Mouse (Mus musculus): ENCODE data around the gene Rbm18. TPM values are rescaled to one million over a fixed set of nuclear protein-coding genes. Genes with fewer than 3 reads are reported as not detected.

The Rbm18 gene
- polyA plus RNA-seq, 1 experiment from 2014 or later: 140 TPM

- H3K27ac ChIP-seq (replicated peaks): no peak overlapping the region
- 38% methylated on average over 3 of the region's 3 CpGs for WGBS
- H3K27me3 ChIP-seq: peaks cover 86% of the 10 kb centered on the region
- no peak overlapping the region for H3K4me3 ChIP-seq
- no peaks in the 10 kb centered on the region for H3K36me3 ChIP-seq
- no peak overlapping the region for H3K9ac ChIP-seq
- no peak overlapping the region for H3K4me2 ChIP-seq
- H3K4me1 ChIP-seq (replicated peaks): peaks cover 14% of the 10 kb centered on the region
- H3K9me3 ChIP-seq: no peaks in the 10 kb centered on the region
- ATAC-seq (ENCODE audit: low read depth): no peak
Measured at GRCm38 (mm10) chr2:36089190-36089589, 47.4 kb downstream of the Rbm18 start.

- Histone ChIP-seq H3K4me2 (no peak overlapping the region), H3K27ac (replicated peaks) (no peak overlapping the region), H3K9ac (no peak overlapping the region), H3K36me3 (no peaks in the 10 kb centered on the region), H3K9me3 (no peaks in the 10 kb centered on the region), H3K4me1 (replicated peaks) (no peaks in the 10 kb centered on the region), H3K27me3 (peaks cover 50% of the 10 kb centered on the region), H3K4me3 (no peak overlapping the region)
- WGBS: 78% methylated on average over 1 of the region's 1 CpGs
- ATAC-seq (ENCODE audit: low read depth): no peak
Measured at GRCm38 (mm10) chr2:36085041-36085440, 51.5 kb downstream of the Rbm18 start.

GRCm38 (mm10) chr2:36082802-36083580 is 53.6 kb downstream of the Rbm18 start:
- Histone ChIP-seq H3K4me2 (no peak overlapping the region), H3K9ac (no peak overlapping the region), H3K27ac (replicated peaks) (no peak overlapping the region), H3K27me3 (peaks cover 42% of the 10 kb centered on the region), H3K4me1 (replicated peaks) (peaks cover under 1% of the 10 kb centered on the region; the same call in 1 of the 2 replicates), H3K9me3 (no peaks in the 10 kb centered on the region), H3K4me3 (no peak overlapping the region), H3K36me3 (no peaks in the 10 kb centered on the region)
- no peak for ATAC-seq (ENCODE audit: low read depth)
- WGBS: 84% methylated on average over 9 of the region's 9 CpGs

GRCm38 (mm10) chr2:36081446-36081845 is 55.1 kb downstream of the Rbm18 start:
- 45% methylated on average over 9 of the region's 9 CpGs for WGBS
- Histone ChIP-seq H3K4me2 (no peak overlapping the region), H3K27me3 (peaks cover 26% of the 10 kb centered on the region), H3K9me3 (no peaks in the 10 kb centered on the region), H3K4me1 (replicated peaks) (peaks cover 14% of the 10 kb centered on the region), H3K27ac (replicated peaks) (no peak overlapping the region), H3K9ac (no peak overlapping the region), H3K36me3 (no peaks in the 10 kb centered on the region), H3K4me3 (no peak overlapping the region)
- no peak for ATAC-seq (ENCODE audit: low read depth)

- Histone ChIP-seq H3K9ac (peak overlapping the region; percentile 50; the same call in 1 of the 2 replicates), H3K4me1 (replicated peaks) (peaks cover 14% of the 10 kb centered on the region), H3K27ac (replicated peaks) (no peak overlapping the region), H3K36me3 (no peaks in the 10 kb centered on the region), H3K4me2 (peak overlapping the region; percentile 51), H3K9me3 (no peaks in the 10 kb centered on the region), H3K27me3 (peaks cover 14% of the 10 kb centered on the region; the same call in 1 of the 2 replicates), H3K4me3 (peak overlapping the region; percentile 14; the same call in 1 of the 2 replicates)
- ATAC-seq (ENCODE audit: low read depth): peak; percentile 77
- 11% methylated on average over 11 of the region's 11 CpGs for WGBS
Measured at GRCm38 (mm10) chr2:36077160-36077761, 59.3 kb downstream of the Rbm18 start.

- 84% methylated on average over 5 of the region's 5 CpGs for WGBS
- no peak overlapping the region for H3K9ac ChIP-seq
- no peak overlapping the region for H3K27ac ChIP-seq (replicated peaks)
- H3K4me1 ChIP-seq (replicated peaks): peaks cover 14% of the 10 kb centered on the region
- H3K4me3 ChIP-seq: no peak overlapping the region
- no peaks in the 10 kb centered on the region for H3K9me3 ChIP-seq
- ATAC-seq (ENCODE audit: low read depth): no peak
- peaks cover 12% of the 10 kb centered on the region; the same call in 1 of the 2 replicates for H3K27me3 ChIP-seq
- H3K36me3 ChIP-seq: no peaks in the 10 kb centered on the region
- no peak overlapping the region for H3K4me2 ChIP-seq
Measured at GRCm38 (mm10) chr2:36075210-36075609, 61.4 kb downstream of the Rbm18 start.

- Histone ChIP-seq H3K36me3 (no peaks in the 10 kb centered on the region), H3K27me3 (0 out of 2 replicates have a peak, but pooled peaks cover 2% of the 10 kb centered on the region), H3K4me1 (replicated peaks) (peaks cover 14% of the 10 kb centered on the region), H3K9ac (no peak overlapping the region), H3K4me2 (no peak overlapping the region), H3K4me3 (no peak overlapping the region), H3K27ac (replicated peaks) (no peak overlapping the region), H3K9me3 (no peaks in the 10 kb centered on the region)
- no peak for ATAC-seq (ENCODE audit: low read depth)
- 63% methylated on average over 3 of the region's 3 CpGs for WGBS
Measured at GRCm38 (mm10) chr2:36073781-36074180, 62.8 kb downstream of the Rbm18 start.

- Histone ChIP-seq H3K4me3 (no peak overlapping the region), H3K9ac (no peak overlapping the region), H3K36me3 (no peaks in the 10 kb centered on the region), H3K27ac (replicated peaks) (no peak overlapping the region), H3K27me3 (no peaks in the 10 kb centered on the region), H3K4me1 (replicated peaks) (peaks cover 1% of the 10 kb centered on the region; the same call in 1 of the 2 replicates), H3K4me2 (no peak overlapping the region), H3K9me3 (no peaks in the 10 kb centered on the region)
- 84% methylated on average over 8 of the region's 8 CpGs for WGBS
- ATAC-seq (ENCODE audit: low read depth): no peak
Measured at GRCm38 (mm10) chr2:36071660-36072305, 64.8 kb downstream of the Rbm18 start.

GRCm38 (mm10) chr2:36067132-36067531 is 69.4 kb downstream of the Rbm18 start:
- WGBS: 29% methylated on average over 9 of the region's 9 CpGs
- Histone ChIP-seq H3K36me3 (no peaks in the 10 kb centered on the region), H3K9me3 (no peaks in the 10 kb centered on the region), H3K9ac (no peak overlapping the region), H3K4me2 (no peak overlapping the region), H3K27ac (replicated peaks) (no peak overlapping the region; the same call in 1 of the 2 replicates), H3K4me3 (no peak overlapping the region), H3K4me1 (replicated peaks) (no peaks in the 10 kb centered on the region), H3K27me3 (no peaks in the 10 kb centered on the region)
- ATAC-seq (ENCODE audit: low read depth): no peak

Other genes with a start within 250 kb of the Rbm18 start
- gene Ttll11, start 156.9 kb downstream of the Rbm18 start, polyA plus RNA-seq (2015; fragmentation: Nextera tagmentation; extraction: Ambion mirVana): 5.1 and 5.2 TPM in 2 replicates
- gene Ndufa8, start 87.4 kb downstream of the Rbm18 start, polyA plus RNA-seq (2015; fragmentation: Nextera tagmentation; extraction: Ambion mirVana): 279 and 287 TPM in 2 replicates
- 1.2 TPM in 1 of 2 replicates, not detected in the other for gene Morn5, start 87.3 kb downstream of the Rbm18 start, polyA plus RNA-seq (2015; fragmentation: Nextera tagmentation; extraction: Ambion mirVana)
- gene Lhx6, start 31.4 kb downstream of the Rbm18 start, polyA plus RNA-seq (2015; fragmentation: Nextera tagmentation; extraction: Ambion mirVana): 0.87 and 1.2 TPM in 2 replicates
- 30.7 and 33.7 TPM in 2 replicates for gene Mrrf, start 384 bp downstream of the Rbm18 start, polyA plus RNA-seq (2015; fragmentation: Nextera tagmentation; extraction: Ambion mirVana)
- gene Ptgs1, start 93.7 kb upstream of the Rbm18 start, polyA plus RNA-seq (2015; fragmentation: Nextera tagmentation; extraction: Ambion mirVana): 5.8 and 6.8 TPM in 2 replicates
- 0.04 TPM in 1 of 2 replicates, not detected in the other for gene Olfr338, start 236.7 kb upstream of the Rbm18 start, polyA plus RNA-seq (2015; fragmentation: Nextera tagmentation; extraction: Ambion mirVana)

All from neural tube, embryonic 13.5 days (tissue).